Mouse (Mus musculus): ENCODE results near the gene Camk1d.

DNA sequence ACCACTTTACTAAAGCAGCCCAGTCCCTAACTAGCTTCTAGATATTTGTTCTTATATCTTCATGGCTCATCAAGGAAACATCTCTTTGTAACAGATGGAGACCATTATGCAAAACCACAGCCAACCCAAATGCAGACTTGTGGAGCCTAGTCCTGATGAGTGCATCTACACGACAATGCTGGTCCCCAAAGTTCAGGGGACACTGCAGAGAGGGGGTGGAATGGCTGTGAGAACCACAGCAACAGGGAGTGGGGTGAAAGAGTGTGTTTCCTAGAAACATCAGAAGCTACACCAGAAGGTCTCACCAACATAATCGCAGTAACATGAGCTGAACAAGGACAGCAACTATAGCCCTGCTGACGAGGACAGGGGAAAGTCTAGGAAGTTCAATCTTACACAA, 152.9 kb downstream of the Camk1d start:
- no peak for TF ChIP-seq HCFC1 (IDR thresholded peaks at IDR 0.05; ENCODE audit: borderline replicate concordance, insufficient read depth, low read length)
- no peak for TF ChIP-seq MAFK (IDR thresholded peaks at IDR 0.05; ENCODE audit: insufficient read depth, low read depth, low read length)
- no peak for TF ChIP-seq CHD2 (IDR thresholded peaks at IDR 0.05; ENCODE audit: low read depth, low read length)
